Mouse (Mus musculus) myocyte (in vitro differentiated cells): Measurements from ENCODE around the gene Znrf2. TPM values are rescaled to one million over a fixed set of nuclear protein-coding genes. Genes with fewer than 3 reads are reported as not detected.
A peak's percentile ranks its signal among the peaks of the same experiment; 100 is the strongest.
"Not testable (repeated sequence)": the region's sequence is repeated elsewhere in the genome, so short reads cannot be mapped to it uniquely, and the experiment has no call there.

Experiments used
- H3K27me3 ChIP-seq: one replicate; pipeline ENCODE4 v1.6.1; 2011; ENCODE audit not compliant: control insufficient read depth, insufficient read depth, insufficient read length
- H3K36me3 ChIP-seq: one replicate; pipeline ENCODE4 v1.6.1; 2011; ENCODE audit not compliant: control insufficient read depth, insufficient read depth
- H3K4me2 ChIP-seq: one replicate; pipeline ENCODE4 v1.6.1; 2011; ENCODE audit warnings: low read depth, control low read depth
- H3K4me3 ChIP-seq: one replicate; pipeline ENCODE4 v1.5.1; 2011; ENCODE audit warnings: mild to moderate bottlenecking, control low read depth, moderate library complexity
- H3K79me2 ChIP-seq: one replicate; pipeline ENCODE4 v1.6.1; 2011; ENCODE audit not compliant: control insufficient read depth, insufficient read depth
- H3ac ChIP-seq: one replicate; pipeline ENCODE4 v1.6.1; 2011; ENCODE audit not compliant: control insufficient read depth, insufficient read length
- CEBPB ChIP-seq: IDR thresholded peaks from 2 replicates; pipeline ENCODE4 v1.6.1; 2011; ENCODE audit warnings: mild to moderate bottlenecking, moderate library complexity; ENCODE audit not compliant: poor library complexity, insufficient read depth, severe bottlenecking
- E2F4 ChIP-seq: IDR thresholded peaks from one replicate; pipeline ENCODE4 v1.6.1; 2011; ENCODE audit warnings: mild to moderate bottlenecking, control low read depth, moderate library complexity; ENCODE audit not compliant: insufficient read depth
- MAX ChIP-seq: IDR thresholded peaks from one replicate; pipeline ENCODE4 v1.6.1; 2011; ENCODE audit warnings: low read depth, mild to moderate bottlenecking, control low read depth
- MYOD1 ChIP-seq, 3 experiments: IDR thresholded peaks; one replicate each; pipeline ENCODE4 v1.6.1; 2011; ENCODE audit warnings: control low read depth in 2 of 3, low read depth in 2 of 3, mild to moderate bottlenecking in 2 of 3, moderate library complexity in 1 of 3; ENCODE audit not compliant: insufficient read length in 2 of 3, control insufficient read depth in 1 of 3
- MYOG ChIP-seq, 3 experiments: IDR thresholded peaks; one replicate each; pipeline ENCODE4 v1.6.1; 2011; ENCODE audit warnings: control low read depth in 2 of 3, low read depth in 2 of 3, mild to moderate bottlenecking in 2 of 3; ENCODE audit not compliant: insufficient read length in 2 of 3, control insufficient read depth in 1 of 3, insufficient read depth in 1 of 3
- POLR2A ChIP-seq: IDR thresholded peaks from one replicate; pipeline ENCODE4 v1.6.1; 2011; ENCODE audit warnings: low read depth, mild to moderate bottlenecking, control low read depth, moderate library complexity; ENCODE audit not compliant: insufficient read length
- POLR2AphosphoS2 ChIP-seq: IDR thresholded peaks from one replicate; pipeline ENCODE4 v1.6.1; 2011; ENCODE audit warnings: low read depth, control low read depth; ENCODE audit not compliant: insufficient read length
- REST ChIP-seq: IDR thresholded peaks from one replicate; pipeline ENCODE4 v1.6.1; 2011; ENCODE audit warnings: mild to moderate bottlenecking, control low read depth, moderate library complexity; ENCODE audit not compliant: insufficient read depth, insufficient read length
- SRF ChIP-seq: IDR thresholded peaks from one replicate; pipeline ENCODE4 v1.6.1; 2011; ENCODE audit warnings: low read depth; ENCODE audit not compliant: control insufficient read depth, insufficient read length
- TCF12 ChIP-seq: IDR thresholded peaks from one replicate; pipeline ENCODE4 v1.6.1; 2011; ENCODE audit warnings: mild to moderate bottlenecking, control low read depth; ENCODE audit not compliant: poor library complexity, insufficient read depth, severe bottlenecking
- TCF3 ChIP-seq: IDR thresholded peaks from one replicate; pipeline ENCODE4 v1.6.1; 2011; ENCODE audit warnings: low read depth, control low read depth; ENCODE audit not compliant: insufficient read length
- USF1 ChIP-seq: IDR thresholded peaks from one replicate; pipeline ENCODE4 v1.6.1; 2011; ENCODE audit warnings: low read depth, mild to moderate bottlenecking, control low read depth, moderate library complexity
- polyA plus RNA-seq: library from polyadenylated mRNA; unstranded; fragments of >200 nt; fragmentation: generic; extraction: Trizol; gene quantifications from one replicate; pipeline ENCODE4 v1.2.1, GENCODE M21; 2012; ENCODE audit warnings: missing spikeins

Gene Znrf2
- polyA plus RNA-seq, 1 experiment, result 5.7 TPM

- Histone ChIP-seq H3ac (no peak overlapping the region), H3K79me2 (peaks cover 45% of the 10 kb centered on the region), H3K27me3 (no peaks in the 10 kb centered on the region), H3K4me2 (peak overlapping the region; percentile 82), H3K4me3 (peak overlapping the region; percentile 49), H3K36me3 (no peaks in the 10 kb centered on the region)
- no peak for TF ChIP-seq MYOG (IDR thresholded peaks at IDR 0.05; ENCODE audit: control insufficient read depth in 1 of 3, insufficient read depth in 1 of 3, insufficient read length in 2 of 3, low read depth in 2 of 3)
- TF ChIP-seq REST, result no peak
- no peak for TF ChIP-seq SRF
- no peak for TF ChIP-seq TCF3
- no peak for TF ChIP-seq MAX
- no peak for TF ChIP-seq USF1
- no peak for TF ChIP-seq MYOD1 (IDR thresholded peaks at IDR 0.05; ENCODE audit: control insufficient read depth in 1 of 3, insufficient read length in 2 of 3, low read depth in 2 of 3)
- TF ChIP-seq TCF12, result no peak
- TF ChIP-seq POLR2A, result no peak
- TF ChIP-seq CEBPB, result no peak
- TF ChIP-seq E2F4, result no peak
- no peak for TF ChIP-seq POLR2AphosphoS2
These were observed 1.7 kb downstream of the Znrf2 start for GRCm38 (mm10) chr6:54818389-54818788.

GRCm38 (mm10) chr6:54819272-54819671, 2.6 kb downstream of the Znrf2 start:
- Histone ChIP-seq H3K4me3 (no peak overlapping the region), H3K79me2 (peaks cover 45% of the 10 kb centered on the region), H3ac (no peak overlapping the region), H3K36me3 (no peaks in the 10 kb centered on the region), H3K4me2 (peak overlapping the region; percentile 5), H3K27me3 (no peaks in the 10 kb centered on the region)
- no peak for TF ChIP-seq MYOG (IDR thresholded peaks at IDR 0.05; ENCODE audit: control insufficient read depth in 1 of 3, insufficient read depth in 1 of 3, insufficient read length in 2 of 3, low read depth in 2 of 3)
- TF ChIP-seq USF1, result no peak
- TF ChIP-seq MYOD1 (IDR thresholded peaks at IDR 0.05; ENCODE audit: control insufficient read depth in 1 of 3, insufficient read length in 2 of 3, low read depth in 2 of 3), result no peak
- TF ChIP-seq SRF, result no peak

DNA sequence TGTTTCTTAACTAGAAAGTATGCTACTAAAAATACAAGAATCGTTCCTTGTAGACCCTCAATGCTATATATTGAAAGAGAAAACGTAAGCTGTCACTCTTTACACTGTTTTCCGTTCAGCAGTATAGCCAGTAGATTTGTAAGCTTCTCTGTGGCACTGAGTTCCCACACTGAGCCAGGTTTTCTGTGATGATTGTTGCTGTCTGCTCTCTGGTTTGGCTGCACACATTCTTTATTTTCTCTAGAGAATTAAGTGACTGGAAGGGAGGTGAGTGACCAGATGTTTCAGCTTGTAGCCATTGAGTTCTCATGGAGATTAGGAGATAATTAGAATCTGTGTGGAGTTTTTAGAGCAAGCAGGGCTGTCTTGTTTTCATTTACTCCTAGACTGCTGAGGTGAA, 3.0 kb downstream of the Znrf2 start:
- Histone ChIP-seq H3K79me2 (peaks cover 45% of the 10 kb centered on the region), H3K4me3 (no peak overlapping the region), H3K27me3 (no peaks in the 10 kb centered on the region), H3ac (no peak overlapping the region), H3K4me2 (peak overlapping the region; percentile 39), H3K36me3 (no peaks in the 10 kb centered on the region)
- TF ChIP-seq MAX, result no peak
- no peak for TF ChIP-seq SRF
- no peak for TF ChIP-seq CEBPB
- no peak for TF ChIP-seq USF1
- TF ChIP-seq TCF12, result no peak
- no peak for TF ChIP-seq TCF3
- TF ChIP-seq POLR2AphosphoS2, result no peak
- TF ChIP-seq MYOG (IDR thresholded peaks at IDR 0.05; ENCODE audit: control insufficient read depth in 1 of 3, insufficient read depth in 1 of 3, insufficient read length in 2 of 3, low read depth in 2 of 3), result no peak
- TF ChIP-seq MYOD1 (IDR thresholded peaks at IDR 0.05; ENCODE audit: control insufficient read depth in 1 of 3, insufficient read length in 2 of 3, low read depth in 2 of 3), result no peak
- TF ChIP-seq REST, result no peak

DNA sequence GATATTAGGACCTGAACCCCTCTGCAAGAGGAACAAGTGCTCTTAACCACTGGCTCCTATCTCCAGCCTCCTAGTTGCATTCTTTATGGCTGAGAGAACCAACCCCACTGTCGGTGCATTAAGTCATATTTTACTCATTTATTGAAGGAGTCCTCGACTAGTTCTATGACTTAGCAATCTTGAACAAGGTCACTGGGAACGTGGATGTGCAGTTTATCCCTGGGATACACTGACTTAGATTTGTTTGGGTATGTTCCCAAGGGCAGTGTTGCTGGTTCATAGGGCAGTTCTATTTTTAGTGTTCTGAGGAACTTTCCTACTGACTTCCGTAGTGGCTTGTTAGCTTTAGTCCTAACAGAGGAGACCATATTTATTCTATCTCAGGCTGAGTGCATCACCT, 5.6 kb downstream of the Znrf2 start:
- Histone ChIP-seq H3K4me3 (no peak overlapping the region), H3K4me2 (no peak overlapping the region), H3ac (no peak overlapping the region), H3K27me3 (no peaks in the 10 kb centered on the region), H3K36me3 (no peaks in the 10 kb centered on the region), H3K79me2 (peaks cover 45% of the 10 kb centered on the region)
- no peak for TF ChIP-seq CEBPB
- no peak for TF ChIP-seq TCF3
- no peak for TF ChIP-seq MYOG (IDR thresholded peaks at IDR 0.05; ENCODE audit: control insufficient read depth in 1 of 3, insufficient read depth in 1 of 3, insufficient read length in 2 of 3, low read depth in 2 of 3)
- TF ChIP-seq USF1, result no peak
- no peak for TF ChIP-seq REST
- no peak for TF ChIP-seq MAX

GRCm38 (mm10) chr6:54824561-54824960, 7.8 kb downstream of the Znrf2 start:
- not testable (repeated sequence) for H3K36me3 ChIP-seq, H3K27me3 ChIP-seq, H3K4me2 ChIP-seq, H3K4me3 ChIP-seq, H3ac ChIP-seq
- peaks cover 30% of the 10 kb centered on the region for H3K79me2 ChIP-seq

DNA sequence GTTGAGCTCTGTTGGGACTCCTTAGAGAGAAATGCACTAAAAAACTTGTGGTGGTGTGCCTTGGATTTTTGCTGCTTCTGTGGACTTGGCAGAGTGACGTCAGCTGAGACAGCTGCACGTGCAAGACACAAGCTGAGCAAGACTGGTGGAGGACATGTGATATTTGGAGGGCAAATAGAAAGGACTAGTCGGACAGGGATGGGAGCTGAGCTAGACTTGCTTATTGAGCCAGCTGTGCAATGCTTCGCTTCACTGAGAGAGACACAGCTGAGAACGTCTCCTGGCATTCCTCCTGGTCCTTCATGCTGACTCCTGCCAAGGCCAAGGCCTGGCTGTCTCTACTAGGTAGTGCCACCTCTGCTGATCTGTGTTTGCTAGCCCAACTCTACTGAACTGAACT, 10.8 kb downstream of the Znrf2 start:
- Histone ChIP-seq H3K4me3 (no peak overlapping the region), H3K36me3 (no peaks in the 10 kb centered on the region), H3ac (no peak overlapping the region), H3K4me2 (no peak overlapping the region), H3K27me3 (no peaks in the 10 kb centered on the region), H3K79me2 (peaks cover 4% of the 10 kb centered on the region)
- TF ChIP-seq MYOD1 (IDR thresholded peaks at IDR 0.05; ENCODE audit: control insufficient read depth in 1 of 3, insufficient read length in 2 of 3, low read depth in 2 of 3) (peak in 2 of 3 experiments; percentile 45 to 57), CEBPB (no peak), USF1 (no peak), MYOG (IDR thresholded peaks at IDR 0.05; ENCODE audit: control insufficient read depth in 1 of 3, insufficient read depth in 1 of 3, insufficient read length in 2 of 3, low read depth in 2 of 3) (peak in 2 of 3 experiments; percentile 10 to 62)
